Mouse (Mus musculus): Measurements from ENCODE around the gene Sfrp5. TPM values are rescaled to one million over a fixed set of nuclear protein-coding genes. Genes with fewer than 3 reads are reported as not detected.
A peak's percentile ranks its signal among the peaks of the same experiment; 100 is the strongest.

Sfrp5 gene
- polyA plus RNA-seq, 1 experiment from 2014 or later, result 2.9 TPM

DNA sequence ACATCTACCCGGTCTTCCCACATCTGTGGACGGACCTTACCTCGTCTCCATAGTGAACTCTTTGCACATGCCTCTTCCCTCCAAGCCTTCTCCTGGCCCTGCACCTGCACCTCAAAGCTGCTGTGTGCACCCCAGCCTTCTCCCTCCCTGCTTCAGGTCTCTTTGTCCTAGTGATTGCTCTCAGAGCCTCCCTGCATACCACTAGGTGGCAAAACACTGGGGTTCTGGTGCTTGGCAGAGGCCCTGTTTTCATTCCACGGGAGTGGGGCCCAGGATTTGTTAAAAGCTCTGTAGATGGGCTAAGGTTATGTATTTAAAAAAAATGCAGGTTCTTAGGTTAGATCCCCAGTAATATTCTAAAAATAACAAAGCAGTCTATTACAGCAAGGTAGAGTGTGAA is 5.0 kb downstream of the Sfrp5 start:
- Histone ChIP-seq H3K27ac (no peak overlapping the region), H3K4me1 (peaks cover 10% of the 10 kb centered on the region; the same call in 1 of the 2 replicates), H3K27me3 (peaks cover 44% of the 10 kb centered on the region), H3K9ac (no peak overlapping the region), H3K4me2 (replicated peaks) (no peak overlapping the region), H3K9me3 (no peaks in the 10 kb centered on the region), H3K4me3 (no peak overlapping the region), H3K36me3 (peaks cover 5% of the 10 kb centered on the region; the same call in 1 of the 2 replicates)
- ATAC-seq (ENCODE audit: insufficient number of reproducible peaks, insufficient read depth, low FRiP score, low TSS enrichment), result no peak
- 70% methylated on average over 4 of the region's 4 CpGs for WGBS

GRCm38 (mm10) chr19:42196378-42196777 is 5.7 kb downstream of the Sfrp5 start:
- Histone ChIP-seq H3K9ac (no peak overlapping the region), H3K36me3 (peaks cover 11% of the 10 kb centered on the region; the same call in 1 of the 2 replicates), H3K27ac (no peak overlapping the region; the same call in 1 of the 2 replicates), H3K4me3 (no peak overlapping the region), H3K27me3 (peaks cover 37% of the 10 kb centered on the region), H3K4me2 (replicated peaks) (no peak overlapping the region), H3K9me3 (no peaks in the 10 kb centered on the region), H3K4me1 (0 out of 2 replicates have a peak, but pooled peaks cover 3% of the 10 kb centered on the region)
- ATAC-seq (ENCODE audit: insufficient number of reproducible peaks, insufficient read depth, low FRiP score, low TSS enrichment), result no peak
- WGBS, result 79% methylated on average over 4 of the region's 4 CpGs

GRCm38 (mm10) chr19:42193311-42193710 is 8.7 kb downstream of the Sfrp5 start:
- Histone ChIP-seq H3K4me3 (no peak overlapping the region), H3K9me3 (no peaks in the 10 kb centered on the region), H3K4me2 (replicated peaks) (no peak overlapping the region), H3K4me1 (no peaks in the 10 kb centered on the region), H3K27me3 (peaks cover 6% of the 10 kb centered on the region), H3K36me3 (peaks cover 22% of the 10 kb centered on the region), H3K9ac (no peak overlapping the region), H3K27ac (no peak overlapping the region)
- 29% methylated on average over 2 of the region's 2 CpGs for WGBS
- no peak for ATAC-seq (ENCODE audit: insufficient number of reproducible peaks, insufficient read depth, low FRiP score, low TSS enrichment)

DNA sequence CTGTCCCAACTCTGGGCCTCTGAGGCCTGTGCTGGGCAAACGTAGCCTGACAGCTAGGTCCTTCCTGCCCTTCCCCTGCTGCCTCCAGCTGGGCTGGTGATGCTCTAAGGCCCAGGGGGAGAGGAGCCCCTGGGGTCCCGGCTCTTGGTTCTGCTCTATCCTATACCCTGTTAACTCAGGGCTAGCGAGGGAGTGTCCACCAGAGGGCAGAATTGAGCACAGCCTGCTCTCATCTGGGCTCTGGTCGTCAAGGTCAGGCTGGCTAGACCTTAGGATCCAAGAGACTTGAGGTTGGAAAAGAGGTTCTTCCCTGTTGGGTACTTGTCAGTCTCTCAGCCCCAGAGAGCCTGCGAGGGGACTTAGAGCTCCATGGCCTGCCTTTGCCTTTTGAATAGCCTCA is 11.6 kb downstream of the Sfrp5 start:
- 17% methylated on average over 5 of the region's 5 CpGs for WGBS
- Histone ChIP-seq H3K9me3 (no peaks in the 10 kb centered on the region), H3K27ac (no peak overlapping the region), H3K9ac (no peak overlapping the region), H3K4me1 (no peaks in the 10 kb centered on the region), H3K4me2 (replicated peaks) (no peak overlapping the region), H3K36me3 (peaks cover 27% of the 10 kb centered on the region), H3K4me3 (no peak overlapping the region), H3K27me3 (no peaks in the 10 kb centered on the region)
- peak; percentile 43; the same call in 1 of the 2 replicates for ATAC-seq (ENCODE audit: insufficient number of reproducible peaks, insufficient read depth, low FRiP score, low TSS enrichment)

GRCm38 (mm10) chr19:42189735-42190134 is 12.3 kb downstream of the Sfrp5 start:
- 84% methylated on average over 4 of the region's 4 CpGs for WGBS
- no peak overlapping the region for H3K27ac ChIP-seq
- no peak for ATAC-seq (ENCODE audit: insufficient number of reproducible peaks, insufficient read depth, low FRiP score, low TSS enrichment)
- no peak overlapping the region for H3K4me3 ChIP-seq
- H3K4me2 ChIP-seq (replicated peaks), result no peak overlapping the region
- no peaks in the 10 kb centered on the region for H3K4me1 ChIP-seq
- no peak overlapping the region for H3K9ac ChIP-seq
- no peaks in the 10 kb centered on the region for H3K27me3 ChIP-seq
- H3K36me3 ChIP-seq, result peaks cover 34% of the 10 kb centered on the region
- H3K9me3 ChIP-seq, result no peaks in the 10 kb centered on the region

DNA sequence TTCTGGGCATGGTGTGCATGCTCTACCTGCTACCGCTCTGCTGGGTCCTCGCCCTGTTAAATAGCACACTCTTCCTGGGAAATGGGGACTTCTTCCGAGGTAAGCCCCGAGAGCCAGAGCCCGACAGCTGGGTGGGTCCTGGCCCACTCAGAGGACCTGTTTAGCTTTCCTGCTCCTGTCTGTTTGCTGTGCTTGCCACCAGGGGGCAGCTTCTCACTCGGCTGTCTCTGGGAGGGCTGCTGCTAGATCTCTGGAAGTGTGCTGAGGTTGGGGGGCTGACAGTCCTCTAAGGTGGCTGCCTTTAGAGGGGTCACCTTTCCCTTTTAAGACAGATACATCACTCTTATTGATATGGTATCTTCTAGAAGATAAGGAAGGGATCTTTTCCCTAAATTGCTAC is 19.4 kb downstream of the Sfrp5 start:
- Histone ChIP-seq H3K27me3 (no peaks in the 10 kb centered on the region), H3K4me2 (replicated peaks) (no peak overlapping the region), H3K36me3 (peaks cover 62% of the 10 kb centered on the region), H3K9me3 (no peaks in the 10 kb centered on the region), H3K4me1 (no peaks in the 10 kb centered on the region), H3K27ac (no peak overlapping the region), H3K9ac (no peak overlapping the region), H3K4me3 (no peak overlapping the region)
- 63% methylated on average over 6 of the region's 6 CpGs for WGBS
- no peak for ATAC-seq (ENCODE audit: insufficient number of reproducible peaks, insufficient read depth, low FRiP score, low TSS enrichment)

- peaks cover 46% of the 10 kb centered on the region for H3K36me3 ChIP-seq
- ATAC-seq (ENCODE audit: insufficient number of reproducible peaks, insufficient read depth, low FRiP score, low TSS enrichment), result no peak
Measured at GRCm38 (mm10) chr19:42179356-42179755, 22.7 kb downstream of the Sfrp5 start.

DNA sequence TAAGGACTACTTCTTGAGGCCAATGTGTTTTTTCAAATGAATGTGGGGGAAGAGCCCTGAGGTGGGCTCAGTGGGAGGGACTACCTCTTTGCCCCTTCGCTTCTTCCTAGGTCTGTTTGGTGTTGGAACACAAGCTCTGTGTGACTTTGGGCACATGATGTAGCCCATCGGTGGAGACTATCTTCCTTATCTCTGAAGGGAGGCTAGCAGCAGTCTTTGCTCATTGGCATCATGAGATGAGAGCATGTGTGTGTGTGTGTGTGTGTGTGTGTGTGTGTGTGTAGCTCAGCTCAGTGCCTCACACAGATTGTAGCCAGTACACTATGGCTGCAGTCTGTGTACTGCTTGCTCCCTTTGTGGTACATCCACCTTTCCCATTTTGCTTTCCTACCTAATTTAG is 24.6 kb downstream of the Sfrp5 start:
- Histone ChIP-seq H3K4me1 (no peaks in the 10 kb centered on the region), H3K4me2 (replicated peaks) (no peak overlapping the region), H3K9ac (no peak overlapping the region), H3K4me3 (no peak overlapping the region), H3K9me3 (no peaks in the 10 kb centered on the region), H3K27me3 (no peaks in the 10 kb centered on the region), H3K27ac (no peak overlapping the region), H3K36me3 (peaks cover 29% of the 10 kb centered on the region)
- 92% methylated on average over 2 of the region's 2 CpGs for WGBS
- ATAC-seq (ENCODE audit: insufficient number of reproducible peaks, insufficient read depth, low FRiP score, low TSS enrichment), result no peak

More at GRCm38 (mm10) chr19:42179356-42179755, 22.7 kb downstream of the Sfrp5 start:
- Histone ChIP-seq H3K4me2 (replicated peaks) (no peak overlapping the region), H3K27ac (no peak overlapping the region), H3K4me1 (no peaks in the 10 kb centered on the region), H3K4me3 (no peak overlapping the region), H3K9me3 (no peaks in the 10 kb centered on the region), H3K9ac (no peak overlapping the region), H3K27me3 (no peaks in the 10 kb centered on the region)
- WGBS, result 86% methylated on average over 14 of the region's 14 CpGs

GRCm38 (mm10) chr19:42176841-42177240 is 25.2 kb downstream of the Sfrp5 start:
- no peaks in the 10 kb centered on the region for H3K4me1 ChIP-seq
- H3K4me2 ChIP-seq (replicated peaks), result no peak overlapping the region
- no peak overlapping the region for H3K4me3 ChIP-seq
- no peaks in the 10 kb centered on the region for H3K9me3 ChIP-seq
- ATAC-seq (ENCODE audit: insufficient number of reproducible peaks, insufficient read depth, low FRiP score, low TSS enrichment), result no peak
- no peak overlapping the region for H3K27ac ChIP-seq
- no peak overlapping the region for H3K9ac ChIP-seq
- no peaks in the 10 kb centered on the region for H3K27me3 ChIP-seq
- peaks cover 28% of the 10 kb centered on the region for H3K36me3 ChIP-seq
- WGBS, result 64% methylated on average over 7 of the region's 7 CpGs

DNA sequence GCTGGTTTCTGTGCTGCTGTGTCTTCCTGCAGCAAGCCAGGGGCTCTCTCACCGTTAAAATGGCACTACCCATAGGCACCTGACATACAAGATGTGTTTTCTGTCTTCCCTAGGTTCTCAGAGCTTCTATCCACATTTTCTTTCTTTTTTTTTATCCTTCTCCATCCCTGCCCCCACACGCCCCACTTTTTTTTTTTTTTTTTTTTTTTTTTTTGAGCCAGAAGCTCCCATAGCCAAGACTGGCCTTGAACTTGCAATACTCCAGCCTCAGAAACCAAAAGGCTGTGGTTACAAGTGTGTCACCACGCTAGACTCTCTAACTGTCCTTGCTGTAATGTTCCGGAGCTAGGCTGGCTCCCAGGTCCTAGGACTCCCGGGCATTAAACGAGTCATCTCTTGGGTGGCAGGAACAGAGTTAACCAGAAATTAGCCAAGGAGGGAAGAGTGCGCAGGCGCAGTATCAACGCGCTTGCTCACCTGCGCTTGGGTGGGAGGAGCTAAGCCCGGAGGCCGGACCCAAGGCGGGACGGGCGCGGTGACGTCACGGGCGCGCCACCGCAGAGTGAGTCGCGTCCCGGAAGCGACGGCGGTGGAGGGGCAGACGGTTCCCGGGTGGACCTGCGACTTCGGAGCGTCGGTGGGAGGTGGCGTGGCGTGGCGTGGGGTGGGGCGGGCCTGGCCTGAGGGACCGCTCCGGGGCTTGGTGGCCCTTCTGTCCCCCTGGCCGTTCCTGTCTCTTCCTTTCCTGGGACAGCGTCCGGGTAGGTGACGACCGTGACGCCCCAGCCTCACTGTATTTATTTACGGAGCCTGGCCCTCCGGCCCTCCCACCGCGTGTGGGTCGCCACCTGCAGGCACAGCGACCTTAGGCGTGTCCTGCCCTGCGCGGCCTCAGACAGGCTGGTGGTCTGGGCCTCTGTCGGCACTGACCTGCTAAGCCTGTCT is 31.8 kb downstream of the Sfrp5 start:
- Histone ChIP-seq H3K9ac (peak overlapping the region; percentile 92), H3K36me3 (no peaks in the 10 kb centered on the region), H3K4me3 (peak overlapping the region; percentile 98), H3K4me1 (peaks cover 10% of the 10 kb centered on the region), H3K27ac (0 out of 2 replicates have a peak overlapping the region, but pooled peaks have one; percentile 30), H3K9me3 (no peaks in the 10 kb centered on the region), H3K27me3 (peaks cover 19% of the 10 kb centered on the region), H3K4me2 (replicated peaks) (peak overlapping the region; percentile 93)
- 2% methylated on average over 54 of the region's 56 CpGs for WGBS
- ATAC-seq (ENCODE audit: insufficient number of reproducible peaks, insufficient read depth, low FRiP score, low TSS enrichment), result peak; percentile 79

DNA sequence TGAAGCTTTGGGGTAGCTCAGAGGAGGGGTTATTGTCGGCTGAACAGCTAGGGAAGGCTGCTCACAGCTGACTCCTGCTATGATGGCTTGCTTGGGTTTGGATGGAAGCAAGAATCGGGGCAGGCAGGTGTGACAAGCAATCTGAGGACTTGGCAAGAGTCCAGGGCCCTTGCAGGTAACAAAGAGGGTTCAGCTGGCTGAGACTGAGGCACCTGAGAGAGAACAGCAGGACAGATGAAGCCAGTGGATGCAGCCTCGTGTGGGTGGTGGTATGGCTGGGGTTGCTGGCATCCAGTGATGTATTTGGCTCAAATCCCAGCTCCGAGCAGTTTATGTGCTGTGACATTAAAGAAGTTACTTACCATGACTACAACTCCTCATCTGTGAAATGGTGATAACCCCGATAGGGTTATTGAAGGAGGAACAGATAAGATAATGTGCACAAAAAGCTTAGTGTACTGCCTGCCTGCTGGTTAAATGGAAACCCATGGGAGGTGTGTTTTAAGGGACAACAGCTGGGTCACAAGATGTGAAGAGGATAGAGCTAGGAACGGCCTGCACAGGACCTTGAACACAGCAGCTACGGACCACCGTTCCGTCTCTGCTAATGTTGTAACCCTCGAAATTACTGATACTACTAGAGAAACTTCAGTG is 32.6 kb downstream of the Sfrp5 start:
- ATAC-seq (ENCODE audit: insufficient number of reproducible peaks, insufficient read depth, low FRiP score, low TSS enrichment), result no peak
- no peaks in the 10 kb centered on the region for H3K36me3 ChIP-seq
- no peaks in the 10 kb centered on the region for H3K9me3 ChIP-seq
- no peak overlapping the region; the same call in 1 of the 2 replicates for H3K4me2 ChIP-seq (replicated peaks)
- H3K27ac ChIP-seq, result no peak overlapping the region
- 76% methylated on average over 10 of the region's 10 CpGs for WGBS
- H3K27me3 ChIP-seq, result peaks cover 19% of the 10 kb centered on the region
- H3K9ac ChIP-seq, result no peak overlapping the region
- peaks cover 10% of the 10 kb centered on the region for H3K4me1 ChIP-seq
- no peak overlapping the region for H3K4me3 ChIP-seq

DNA sequence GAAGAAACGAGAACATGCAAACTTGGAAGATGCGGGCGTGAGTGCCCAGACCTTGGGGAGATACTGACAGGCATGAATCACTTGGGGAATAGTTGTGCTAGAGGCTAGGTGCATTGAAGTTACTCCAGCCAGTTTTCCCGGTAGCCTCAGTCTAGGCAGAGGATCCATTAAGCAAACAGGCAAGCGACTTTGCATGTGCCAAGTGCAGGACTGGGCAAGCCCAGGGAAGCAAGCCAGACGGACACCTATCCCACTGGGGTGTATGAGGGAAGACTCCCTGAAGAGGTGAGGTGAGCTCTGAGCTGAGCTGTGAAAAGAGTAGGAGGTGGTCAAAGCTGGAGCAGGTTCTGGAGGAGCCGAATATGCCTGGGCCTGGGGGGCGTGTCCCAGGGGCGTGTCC is 34.6 kb downstream of the Sfrp5 start:
- no peak for ATAC-seq (ENCODE audit: insufficient number of reproducible peaks, insufficient read depth, low FRiP score, low TSS enrichment)
- Histone ChIP-seq H3K9me3 (no peaks in the 10 kb centered on the region), H3K9ac (no peak overlapping the region), H3K36me3 (no peaks in the 10 kb centered on the region), H3K4me1 (peaks cover 10% of the 10 kb centered on the region), H3K27me3 (peaks cover 19% of the 10 kb centered on the region), H3K4me3 (no peak overlapping the region), H3K27ac (no peak overlapping the region), H3K4me2 (replicated peaks) (no peak overlapping the region)
- WGBS, result 60% methylated on average over 9 of the region's 9 CpGs

Data from embryonic facial prominence, embryonic 12.5 days (tissue).